Mouse (Mus musculus) MEL (cell line): ENCODE measurements at regions not wholly inside any gene's neighbourhood (a gene's known extent, or its start where the extent isn't known, plus 50 kb on each side); places are given as distances from the start of the nearest gene placed in this dataset.

Experiments
- DNase-seq: peaks from one replicate; pipeline ENCODE4 v3.0.0; 2011; ENCODE audit warnings: low read depth, low spot score
- H3K27ac ChIP-seq: 2 replicates; pipeline ENCODE4 v1.5.1; 2012; ENCODE audit warnings: low read depth, mild to moderate bottlenecking, control low read depth, low read length, moderate library complexity; ENCODE audit not compliant: control insufficient read depth
- H3K27me3 ChIP-seq, 2 experiments: fragments of 150-350 bp in 1 of 2; sonication (generic) in 1 of 2; 2 replicates each; pipeline ENCODE4 v1.6.1; 2012; ENCODE audit warnings: low read length in 2 of 2, mild to moderate bottlenecking in 2 of 2, improper control_type of control experiment in 1 of 2, moderate library complexity in 1 of 2; ENCODE audit not compliant: insufficient read depth in 2 of 2, control insufficient read depth in 1 of 2
- H3K36me3 ChIP-seq, 2 experiments: 2 replicates each; pipeline ENCODE4 v1.6.1; 2012 to 2014; ENCODE audit warnings: low read length in 2 of 2, improper control_type of control experiment in 1 of 2, inconsistent platforms in 1 of 2, mild to moderate bottlenecking in 1 of 2; ENCODE audit not compliant: insufficient read depth in 2 of 2, control insufficient read depth in 1 of 2
- H3K4me1 ChIP-seq, 2 experiments: fragments of 150-350 bp in 1 of 2; sonication (generic) in 1 of 2; 2 replicates each; pipeline ENCODE4 v1.6.1; 2012; ENCODE audit warnings: low read length in 2 of 2, improper control_type of control experiment in 1 of 2, mild to moderate bottlenecking in 1 of 2; ENCODE audit not compliant: insufficient read depth in 2 of 2, control insufficient read depth in 1 of 2
- H3K4me3 ChIP-seq, 2 experiments: fragments of 150-350 bp in 1 of 2; sonication (generic) in 1 of 2; 2 replicates each; pipeline ENCODE4 v1.5.1; 2012; ENCODE audit warnings: low read depth in 2 of 2, low read length in 2 of 2, mild to moderate bottlenecking in 2 of 2, moderate library complexity in 2 of 2, control low read depth in 1 of 2, improper control_type of control experiment in 1 of 2; ENCODE audit not compliant: control insufficient read depth in 1 of 2, insufficient read depth in 1 of 2
- H3K79me2 ChIP-seq: 2 replicates; pipeline ENCODE4 v1.6.1; 2012; ENCODE audit warnings: mild to moderate bottlenecking, low read length, moderate library complexity; ENCODE audit not compliant: control insufficient read depth, poor library complexity, insufficient read depth
- H3K9ac ChIP-seq: 2 replicates; pipeline ENCODE4 v1.6.1; 2012; ENCODE audit warnings: low read depth, mild to moderate bottlenecking, control low read depth, low read length, moderate library complexity; ENCODE audit not compliant: control insufficient read depth, poor library complexity, severe bottlenecking
- H3K9me3 ChIP-seq: fragments of 150-350 bp; sonication (generic); replicated peaks from 2 replicates; pipeline ENCODE4 v1.6.1; 2012; ENCODE audit warnings: mild to moderate bottlenecking, low read length, improper control_type of control experiment, moderate library complexity; ENCODE audit not compliant: insufficient read depth
- BHLHE40 ChIP-seq: IDR thresholded peaks from 2 replicates; pipeline ENCODE4 v1.6.1; 2012; ENCODE audit warnings: low read depth, mild to moderate bottlenecking, inconsistent platforms, low read length, improper control_type of control experiment, borderline replicate concordance
- CHD1 ChIP-seq: IDR thresholded peaks from 2 replicates; pipeline ENCODE4 v1.6.1; 2012; ENCODE audit warnings: low read depth, mild to moderate bottlenecking, inconsistent platforms, low read length, improper control_type of control experiment
- CTCF ChIP-seq, 3 experiments: IDR thresholded peaks in 2 of 3; conservative IDR thresholded peaks in 1 of 3; 2 replicates each; pipeline ENCODE4 v1.5.1; 2011 to 2012; ENCODE audit warnings: low read length in 3 of 3, low read depth in 2 of 3, mild to moderate bottlenecking in 2 of 3, improper control_type of control experiment in 1 of 3, inconsistent platforms in 1 of 3, mixed read lengths in 1 of 3, moderate library complexity in 1 of 3; ENCODE audit not compliant: control insufficient read depth in 1 of 3, insufficient read depth in 1 of 3, poor library complexity in 1 of 3, severe bottlenecking in 1 of 3
- E2F4 ChIP-seq: IDR thresholded peaks from 2 replicates; pipeline ENCODE4 v1.6.1; 2011; ENCODE audit warnings: low read depth, low read length, improper control_type of control experiment, borderline replicate concordance
- EP300 ChIP-seq, 2 experiments: IDR thresholded peaks; 2 replicates each; pipeline ENCODE4 v1.6.1; 2011; ENCODE audit warnings: improper control_type of control experiment in 2 of 2, low read length in 2 of 2, low read depth in 1 of 2, mild to moderate bottlenecking in 1 of 2
- ETS1 ChIP-seq: IDR thresholded peaks from 2 replicates; pipeline ENCODE4 v1.6.1; 2012; ENCODE audit warnings: low read depth, mild to moderate bottlenecking, inconsistent platforms, low read length, improper control_type of control experiment, moderate library complexity
- GABPA ChIP-seq: IDR thresholded peaks from 2 replicates; pipeline ENCODE4 v1.6.1; 2012; ENCODE audit warnings: low read depth, mild to moderate bottlenecking, inconsistent platforms, low read length, improper control_type of control experiment, moderate library complexity
- HCFC1 ChIP-seq: IDR thresholded peaks from 2 replicates; pipeline ENCODE4 v1.6.1; 2012; ENCODE audit warnings: low read depth, mild to moderate bottlenecking, inconsistent platforms, low read length, improper control_type of control experiment, moderate library complexity
- KAT2A ChIP-seq: conservative IDR thresholded peaks from 2 replicates; pipeline ENCODE4 v1.6.1; 2012; ENCODE audit warnings: low read depth, low read length, improper control_type of control experiment, inconsistent platforms
- MAX ChIP-seq: IDR thresholded peaks from 2 replicates; pipeline ENCODE4 v1.6.1; 2011; ENCODE audit warnings: low read length, improper control_type of control experiment
- MXI1 ChIP-seq: IDR thresholded peaks from 2 replicates; pipeline ENCODE4 v1.6.1; 2011; ENCODE audit warnings: mild to moderate bottlenecking, low read depth, low read length, improper control_type of control experiment
- NELFE ChIP-seq: IDR thresholded peaks from 2 replicates; pipeline ENCODE4 v1.6.1; 2011; ENCODE audit warnings: low read depth, low read length, improper control_type of control experiment
- NRF1 ChIP-seq: IDR thresholded peaks from 2 replicates; pipeline ENCODE4 v1.6.1; 2014; ENCODE audit warnings: low read depth, mild to moderate bottlenecking, inconsistent platforms, low read length, improper control_type of control experiment, moderate library complexity; ENCODE audit not compliant: poor library complexity, insufficient read depth, severe bottlenecking
- POLR2AphosphoS2 ChIP-seq: IDR thresholded peaks from 2 replicates; pipeline ENCODE4 v1.6.1; 2011; ENCODE audit warnings: low read length, improper control_type of control experiment
- RCOR1 ChIP-seq: IDR thresholded peaks from 2 replicates; pipeline ENCODE4 v1.6.1; 2012; ENCODE audit warnings: low read depth, mild to moderate bottlenecking, inconsistent platforms, low read length, improper control_type of control experiment
- SIN3A ChIP-seq: IDR thresholded peaks from 2 replicates; pipeline ENCODE4 v1.6.1; 2012; ENCODE audit warnings: low read length, improper control_type of control experiment, inconsistent platforms
- TAL1 ChIP-seq: IDR thresholded peaks from 2 replicates; pipeline ENCODE4 v1.6.1; 2012; ENCODE audit warnings: mild to moderate bottlenecking, inconsistent platforms, low read length, moderate library complexity, mixed read lengths
- TBP ChIP-seq: IDR thresholded peaks from 2 replicates; pipeline ENCODE4 v1.8.0; 2011; ENCODE audit warnings: low read depth, low read length, improper control_type of control experiment
- TCF12 ChIP-seq: IDR thresholded peaks from 2 replicates; pipeline ENCODE4 v1.6.1; 2014; ENCODE audit warnings: low read depth, mild to moderate bottlenecking, inconsistent platforms, low read length, improper control_type of control experiment, moderate library complexity
- USF1 ChIP-seq: IDR thresholded peaks from 2 replicates; pipeline ENCODE4 v1.6.1; 2014; ENCODE audit warnings: low read depth, mild to moderate bottlenecking, inconsistent platforms, low read length, improper control_type of control experiment, moderate library complexity
- ZC3H11A ChIP-seq: IDR thresholded peaks from 2 replicates; pipeline ENCODE4 v1.6.1; 2012; ENCODE audit warnings: low read depth, mild to moderate bottlenecking, inconsistent platforms, low read length, improper control_type of control experiment
- ZKSCAN1 ChIP-seq: IDR thresholded peaks from 2 replicates; pipeline ENCODE4 v1.6.1; 2012; ENCODE audit warnings: low read depth, mild to moderate bottlenecking, inconsistent platforms, low read length, improper control_type of control experiment, moderate library complexity
- ZMIZ1 ChIP-seq: IDR thresholded peaks from 2 replicates; pipeline ENCODE4 v1.6.1; 2012; ENCODE audit warnings: low read depth, mild to moderate bottlenecking, inconsistent platforms, low read length, improper control_type of control experiment, moderate library complexity
- ZNF384 ChIP-seq: IDR thresholded peaks from 2 replicates; pipeline ENCODE4 v1.6.1; 2012; ENCODE audit warnings: low read depth, mild to moderate bottlenecking, inconsistent platforms, low read length, improper control_type of control experiment

DNA sequence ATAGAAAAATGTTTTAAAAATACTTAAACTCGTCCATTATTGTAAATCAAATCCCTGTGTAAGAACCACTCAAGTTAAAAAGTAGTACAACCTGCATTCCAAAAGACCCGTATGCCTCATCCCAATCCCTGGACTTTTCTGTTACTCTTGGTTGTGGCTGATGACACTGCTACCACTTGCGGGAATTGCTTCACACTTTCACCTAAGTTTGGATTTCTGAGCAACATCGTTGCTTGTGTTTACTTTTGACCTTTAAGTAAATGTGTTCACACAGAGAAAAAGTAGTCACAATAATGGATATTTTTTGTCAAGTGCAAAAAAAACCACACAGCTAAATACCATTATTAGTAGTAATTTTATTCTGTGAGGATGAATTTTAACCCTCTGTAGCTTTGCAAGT is 139.2 kb upstream of the Lpp start:
- Histone ChIP-seq H3K36me3 (no peaks in the 10 kb centered on the region), H3K9me3 (no peaks in the 10 kb centered on the region), H3K9ac (no peak overlapping the region), H3K27ac (no peak overlapping the region), H3K4me3 (no peak overlapping the region), H3K79me2 (no peaks in the 10 kb centered on the region), H3K27me3 (no peaks in the 10 kb centered on the region), H3K4me1 (no peaks in the 10 kb centered on the region)
- no peak for DNase-seq
- TF ChIP-seq ZC3H11A (no peak), NRF1 (no peak), E2F4 (no peak), HCFC1 (no peak), USF1 (no peak), ETS1 (no peak), KAT2A (no peak), ZNF384 (no peak), TBP (no peak), GABPA (no peak), MXI1 (no peak), TAL1 (no peak), RCOR1 (no peak), TCF12 (no peak), SIN3A (no peak), ZMIZ1 (no peak), BHLHE40 (no peak)

DNA sequence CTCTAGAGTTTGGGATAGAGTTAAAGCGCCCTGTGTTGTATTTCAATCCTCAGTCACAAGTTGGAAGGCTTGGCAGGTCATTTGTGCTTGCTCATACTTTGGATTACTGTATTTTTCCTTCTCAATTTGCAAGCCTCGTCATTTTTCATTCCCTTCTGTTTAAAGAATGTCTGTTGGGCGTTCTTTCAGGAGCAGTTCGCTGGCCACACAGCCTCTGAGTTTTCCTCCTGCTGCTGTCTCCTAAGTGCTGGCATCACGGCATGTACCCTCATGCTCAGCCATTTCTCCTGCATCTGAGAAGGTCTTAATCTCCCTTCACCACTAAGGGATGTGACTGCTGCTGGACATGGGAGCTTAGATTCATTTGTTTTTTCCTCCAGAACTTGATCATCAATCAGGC is 146.0 kb upstream of the Lpp start:
- Histone ChIP-seq H3K27ac (no peak overlapping the region), H3K79me2 (no peaks in the 10 kb centered on the region), H3K36me3 (no peaks in the 10 kb centered on the region), H3K4me3 (no peak overlapping the region), H3K9ac (no peak overlapping the region), H3K27me3 (no peaks in the 10 kb centered on the region), H3K9me3 (no peaks in the 10 kb centered on the region), H3K4me1 (no peaks in the 10 kb centered on the region)
- DNase-seq: no peak
- TF ChIP-seq MAX: no peak
- no peak for TF ChIP-seq POLR2AphosphoS2
- TF ChIP-seq NELFE: no peak
- no peak for TF ChIP-seq CTCF (IDR thresholded peaks at IDR 0.05 in 2 of 3, conservative IDR thresholded peaks at IDR 0.05 in 1 of 3; ENCODE audit: control insufficient read depth in 1 of 3, insufficient read depth in 1 of 3, low read depth in 2 of 3, low read length in 3 of 3, poor library complexity in 1 of 3, severe bottlenecking in 1 of 3)
- TF ChIP-seq E2F4: no peak
- TF ChIP-seq HCFC1: no peak
- TF ChIP-seq EP300 (IDR thresholded peaks at IDR 0.05; ENCODE audit: low read depth in 1 of 2, low read length in 2 of 2): no peak
- no peak for TF ChIP-seq MXI1
- no peak for TF ChIP-seq ZKSCAN1
- TF ChIP-seq CHD1: no peak
